Mouse (Mus musculus) cerebellum, adult 11 months (tissue): ENCODE results near the gene Ncan.
A peak's percentile ranks its signal among the peaks of the same experiment; 100 is the strongest.
"Not testable (repeated sequence)": the region's sequence is repeated elsewhere in the genome, so short reads cannot be mapped to it uniquely, and the experiment has no call there.

Experiments
- DNase-seq: peaks from one replicate; pipeline ENCODE4 v3.0.0; 2022

Ncan gene

DNA sequence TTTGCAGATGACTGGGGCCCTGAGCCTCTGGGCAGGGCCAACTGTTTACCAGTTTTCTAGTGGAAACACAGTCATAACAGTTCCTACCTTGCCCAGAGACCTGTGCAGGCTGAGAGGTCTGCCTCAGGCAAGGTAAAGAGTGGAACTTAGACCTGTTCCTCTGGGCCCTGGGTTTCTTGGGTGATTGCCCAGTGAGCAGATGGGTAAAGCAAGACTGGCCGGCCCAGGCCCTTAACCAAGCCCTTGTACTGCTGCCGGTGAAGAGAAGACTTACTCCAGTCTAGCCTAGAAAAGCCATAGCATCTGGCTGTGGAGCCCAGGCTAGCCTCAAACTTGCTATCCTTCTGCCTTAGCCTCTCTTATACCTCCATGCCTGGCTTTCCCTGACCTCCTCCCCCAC, 38.7 kb downstream of the Ncan start:
- DNase-seq: no peak

DNA sequence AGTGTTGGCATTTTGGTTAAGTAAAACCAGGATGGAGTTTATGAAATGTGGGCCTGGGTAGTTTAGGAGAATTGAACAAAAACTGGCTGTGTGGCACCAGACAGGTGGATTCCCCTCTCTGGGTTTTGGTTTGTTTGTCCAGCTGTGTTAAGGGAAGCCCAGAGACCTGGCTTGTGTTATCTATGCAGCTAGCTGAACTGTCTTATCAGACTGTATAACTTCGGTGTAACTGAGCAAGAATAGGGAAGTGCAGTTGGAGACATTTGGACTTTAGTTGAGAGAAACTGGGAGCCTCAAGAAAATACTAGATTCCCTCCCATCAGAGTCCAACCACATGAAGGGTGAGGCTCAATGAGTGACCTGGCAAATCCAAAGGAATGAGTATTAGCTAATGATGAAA, 47.0 kb downstream of the Ncan start:
- no peak for DNase-seq

- no peak for DNase-seq
Observed at GRCm38 (mm10) chr8:70073120-70073519, 47.6 kb downstream of the Ncan start.

- no peak for DNase-seq
Observed at GRCm38 (mm10) chr8:70072441-70073069, 48.1 kb downstream of the Ncan start, which contains the start of gene Tm6sf2. Gene Tm6sf2 (plus strand): TSS chr8:70072924.

GRCm38 (mm10) chr8:70071836-70072440, 48.7 kb downstream of the Ncan start:
- no peak for DNase-seq

- no peak for DNase-seq
Observed at GRCm38 (mm10) chr8:70057721-70058120, 63.0 kb downstream of the Ncan start.

DNA sequence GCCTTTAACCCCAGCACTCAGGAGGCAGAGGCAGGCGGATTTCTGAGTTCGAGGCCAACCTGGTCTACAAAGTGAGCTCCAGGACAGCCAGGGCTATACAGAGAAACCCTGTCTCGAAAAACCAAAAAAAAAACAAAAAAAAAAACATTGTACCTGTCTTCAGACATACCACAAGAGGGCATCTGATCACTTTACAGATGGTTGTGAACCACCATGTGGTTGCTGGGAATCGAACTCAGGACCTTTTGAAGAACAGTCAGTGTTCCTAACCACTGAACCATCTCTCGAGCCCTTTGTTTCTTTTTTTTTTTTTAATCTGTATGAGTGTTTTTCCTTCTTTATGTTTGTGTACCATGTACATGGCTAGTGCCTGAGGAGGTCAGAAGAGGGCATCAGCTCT, 70.2 kb downstream of the Ncan start:
- not testable (repeated sequence) for DNase-seq

DNA sequence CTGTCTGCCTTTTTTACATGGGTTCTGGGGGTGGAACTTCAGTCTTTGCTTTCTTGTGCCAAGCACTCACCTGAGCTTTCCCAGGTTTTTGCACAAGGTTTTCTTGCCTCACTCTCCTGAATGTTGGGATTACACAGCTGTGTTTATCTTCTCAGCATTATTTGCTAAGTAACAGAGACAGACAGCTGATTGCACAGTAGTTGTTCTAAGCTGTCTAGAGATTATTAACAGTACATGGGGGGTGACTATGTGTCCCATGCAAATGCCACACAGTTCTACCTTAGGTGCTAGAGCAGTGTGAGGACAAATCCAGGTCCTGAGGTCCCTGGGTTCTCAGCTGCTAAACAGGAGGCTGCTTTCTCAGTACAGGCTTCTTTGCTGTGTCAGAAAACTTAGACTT, 71.0 kb downstream of the Ncan start:
- DNase-seq: no peak

GRCm38 (mm10) chr8:70043996-70044395, 76.7 kb downstream of the Ncan start:
- peak; percentile 17 for DNase-seq
